Mouse (Mus musculus): ENCODE measurements around the gene Neurl3. TPM values are rescaled to one million over a fixed set of nuclear protein-coding genes. Genes with fewer than 3 reads are reported as not detected.

Neurl3 gene
- total RNA-seq, 2 experiments from 2014 or later: 4.7 to 12.9 TPM

- no peak for DNase-seq (ENCODE audit: low spot score in 2 of 2)
Measured at GRCm38 (mm10) chr1:36224648-36225047, 49.8 kb downstream of the Neurl3 start.

Other genes with a start within 250 kb of the Neurl3 start
- 100 to 1,000 TPM in 1 of 2 experiments, 10 to 100 TPM in 1; 43.5 to 122 TPM for gene Hs6st1, start 206.3 kb downstream of the Neurl3 start, total RNA-seq (2021)
- gene Uggt1, start 30.0 kb downstream of the Neurl3 start, total RNA-seq (2021): 10 to 100 TPM; 37.4 to 46.4 TPM
- gene Arid5a, start 33.1 kb upstream of the Neurl3 start, total RNA-seq (2021): 1 to 10 TPM; 6.3 to 7.9 TPM
- gene Kansl3, start 94.5 kb upstream of the Neurl3 start, total RNA-seq (2021): 100 to 1,000 TPM in 1 of 2 experiments, 10 to 100 TPM in 1; 97.7 to 107 TPM
- under 1 TPM in 1 of 2 experiments, not detected in 1; 0.16 TPM for gene Fer1l5, start 97.6 kb upstream of the Neurl3 start, total RNA-seq (2021)
- 10 to 100 TPM; 48.6 to 62.1 TPM for gene Lman2l, start 170.6 kb upstream of the Neurl3 start, total RNA-seq (2021)
- gene Cnnm4, start 196.9 kb upstream of the Neurl3 start, total RNA-seq (2021): 1 to 10 TPM; 3.6 to 5.9 TPM
- gene Cnnm3, start 237.2 kb upstream of the Neurl3 start, total RNA-seq (2021): 10 to 100 TPM; 20.8 to 28.9 TPM

Data from adrenal gland, adult 18-20 months (tissue).